Mouse (Mus musculus) heart, postnatal 0 days (tissue): Measurements from ENCODE around the gene Ptms.

Source experiments
- CTCF ChIP-seq: IDR thresholded peaks from 2 replicates; pipeline ENCODE4 v1.5.1; 2016; ENCODE audit warnings: antibody characterized with exemption, control low read depth, low read depth
- EP300 ChIP-seq: IDR thresholded peaks from 2 replicates; pipeline ENCODE4 v1.6.1; 2016; ENCODE audit warnings: antibody characterized with exemption, low read depth

- no peak for TF ChIP-seq CTCF
- no peak for TF ChIP-seq EP300
Measured at GRCm38 (mm10) chr6:124965747-124966146, 45.8 kb upstream of the Ptms start.
